Mouse (Mus musculus) adipocyte (in vitro differentiated cells): Measurements from ENCODE around the gene Rnf220.
"Not testable (repeated sequence)": the region's sequence is repeated elsewhere in the genome, so short reads cannot be mapped to it uniquely, and the experiment has no call there.

Experiments used
- DNase-seq: peaks from one replicate; pipeline ENCODE4 v3.0.0-alpha.2; 2016; ENCODE audit warnings: low spot score

Rnf220 gene

DNA sequence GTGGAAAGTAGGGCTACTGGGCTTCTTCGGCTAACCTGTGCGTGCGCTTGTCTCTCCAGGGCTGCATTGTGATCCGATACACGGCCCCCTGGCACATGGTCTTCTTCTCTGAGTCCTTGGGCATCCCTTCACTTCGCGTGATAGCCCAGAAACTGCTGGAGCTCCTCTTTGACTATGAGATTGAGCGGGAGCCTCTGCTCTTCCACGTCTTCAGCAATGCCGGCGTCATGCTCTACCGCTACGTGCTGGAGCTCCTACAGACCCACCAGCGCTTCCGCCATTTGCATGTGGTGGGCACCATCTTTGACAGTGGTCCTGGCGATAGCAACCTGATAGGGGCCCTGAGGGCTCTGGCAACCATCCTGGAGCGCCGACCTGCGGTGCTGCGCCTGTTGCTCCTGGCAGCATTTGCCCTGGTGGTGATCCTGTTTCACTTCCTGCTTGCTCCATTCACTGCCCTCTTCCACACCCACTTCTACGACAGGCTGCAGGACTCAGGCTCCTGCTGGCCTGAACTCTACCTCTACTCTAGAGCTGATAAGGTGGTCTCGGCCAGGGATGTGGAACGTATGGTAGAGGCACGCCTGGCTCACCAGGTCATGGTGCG, 228.9 kb downstream of the Rnf220 start:
- DNase-seq, result no peak

DNA sequence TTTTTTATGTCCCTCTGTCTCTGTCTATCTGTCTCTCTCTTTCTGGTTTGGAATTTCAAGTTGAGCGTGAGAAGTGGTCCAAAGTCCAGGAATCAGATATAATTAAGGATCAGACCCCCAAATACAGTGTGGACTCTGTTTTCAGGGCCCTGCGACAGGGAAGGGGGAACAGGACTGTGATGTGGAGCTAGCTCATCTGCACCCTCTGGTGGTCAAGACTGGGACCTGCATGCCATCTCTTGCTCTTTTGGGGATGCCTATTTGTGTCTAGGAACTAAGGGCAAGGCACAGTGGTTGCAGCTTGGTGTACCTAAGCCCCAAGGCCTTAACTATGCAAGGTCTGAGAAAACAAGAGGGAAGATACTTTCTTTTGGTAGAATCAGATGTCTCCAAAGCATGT, 229.6 kb downstream of the Rnf220 start:
- DNase-seq, result peak; percentile 70

DNA sequence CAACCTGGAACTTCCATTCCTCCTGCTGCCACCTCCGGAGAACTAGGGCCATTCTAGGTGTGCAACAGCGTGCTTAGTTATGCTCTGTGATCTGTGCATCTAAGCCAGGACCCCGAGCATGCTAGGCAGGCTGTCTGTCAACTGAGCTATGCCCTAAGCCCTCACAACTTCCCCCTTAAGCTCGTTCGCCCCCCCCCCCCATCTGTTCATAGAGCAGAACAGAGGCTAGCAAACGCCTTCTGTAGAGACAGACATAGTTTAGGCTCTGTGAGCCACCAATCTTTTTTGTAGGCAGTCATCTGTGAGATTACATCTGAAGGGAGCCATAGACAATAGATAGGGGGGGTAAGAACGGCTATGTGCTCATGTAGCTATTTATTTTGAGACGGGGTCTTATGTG, 233.9 kb downstream of the Rnf220 start:
- DNase-seq, result no peak

DNA sequence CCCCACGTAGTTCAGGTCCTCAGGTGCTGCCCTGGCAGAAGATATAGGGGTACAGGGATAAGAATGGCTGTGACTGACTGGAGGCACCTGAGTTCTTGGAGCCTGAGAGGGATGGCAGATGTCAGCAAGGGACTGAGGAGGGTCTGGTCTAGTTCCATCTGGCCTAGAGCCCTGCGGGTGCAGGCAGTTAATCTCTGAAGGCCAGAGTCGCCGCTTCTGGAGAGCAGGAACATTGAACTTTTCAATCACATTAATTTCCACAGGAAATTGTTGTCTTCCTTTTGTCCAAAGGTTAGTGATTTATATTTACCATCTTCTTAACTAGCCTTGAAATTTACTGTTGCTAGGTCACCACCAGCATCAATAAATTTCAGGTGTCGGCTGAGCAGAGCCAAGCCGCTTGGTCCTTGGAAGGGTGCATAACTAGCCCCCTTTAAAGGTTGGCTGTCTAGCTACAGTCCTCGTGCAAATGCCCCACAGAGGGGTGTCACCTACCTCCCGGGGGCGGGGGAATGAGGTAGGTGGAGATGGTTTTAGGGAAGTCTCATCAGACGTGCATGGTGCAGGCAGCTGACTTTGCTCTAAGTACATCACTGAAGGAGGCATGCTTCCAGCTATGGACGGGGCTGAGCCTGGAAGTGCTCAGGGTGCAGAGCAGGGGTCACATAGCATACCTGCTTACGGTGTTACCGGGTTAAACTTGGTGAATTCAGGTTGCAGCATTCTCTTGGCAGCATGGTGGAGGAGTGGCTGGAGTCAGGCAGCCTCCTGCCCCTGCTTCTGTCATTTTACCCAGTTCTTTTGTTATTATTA, 234.5 kb downstream of the Rnf220 start:
- no peak for DNase-seq

DNA sequence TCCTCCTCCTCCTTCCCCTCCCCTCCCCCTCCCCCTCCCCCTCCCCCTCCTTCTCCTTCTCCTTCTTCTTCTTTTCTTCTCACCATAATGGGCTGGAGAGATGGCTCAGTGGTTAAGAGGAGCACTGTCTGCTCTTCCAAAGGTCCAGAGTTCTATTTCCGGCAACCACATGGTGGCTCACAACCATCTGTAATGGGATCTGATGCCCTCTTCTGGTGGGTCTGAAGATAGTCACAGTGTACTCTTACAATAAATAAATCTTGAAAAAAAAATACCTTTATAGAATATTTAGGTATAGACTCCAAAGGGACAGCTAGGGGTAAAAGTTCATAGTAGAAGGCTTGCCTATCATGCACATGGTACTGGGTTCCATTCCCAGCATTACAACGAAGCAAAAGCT, 235.6 kb downstream of the Rnf220 start:
- DNase-seq, result no peak

DNA sequence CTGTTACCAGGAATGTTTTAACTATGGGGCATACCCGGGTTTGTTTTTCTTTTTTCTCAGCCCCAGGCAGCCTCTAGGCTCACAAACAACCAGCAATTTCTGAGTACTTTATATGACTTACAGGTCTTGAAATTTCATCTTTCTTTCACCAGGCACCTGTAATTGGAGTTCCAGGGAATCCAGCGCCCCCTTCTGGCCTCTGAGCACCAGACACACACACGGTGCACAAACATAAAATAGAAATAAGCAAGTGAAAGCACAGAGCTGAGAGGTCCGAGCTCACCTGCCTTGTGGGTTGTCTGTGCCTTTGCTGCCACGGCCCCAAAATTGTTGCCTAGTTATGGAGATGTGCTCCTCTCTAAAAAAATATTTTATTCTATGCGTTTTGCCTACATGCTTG, 236.9 kb downstream of the Rnf220 start:
- not testable (repeated sequence) for DNase-seq

DNA sequence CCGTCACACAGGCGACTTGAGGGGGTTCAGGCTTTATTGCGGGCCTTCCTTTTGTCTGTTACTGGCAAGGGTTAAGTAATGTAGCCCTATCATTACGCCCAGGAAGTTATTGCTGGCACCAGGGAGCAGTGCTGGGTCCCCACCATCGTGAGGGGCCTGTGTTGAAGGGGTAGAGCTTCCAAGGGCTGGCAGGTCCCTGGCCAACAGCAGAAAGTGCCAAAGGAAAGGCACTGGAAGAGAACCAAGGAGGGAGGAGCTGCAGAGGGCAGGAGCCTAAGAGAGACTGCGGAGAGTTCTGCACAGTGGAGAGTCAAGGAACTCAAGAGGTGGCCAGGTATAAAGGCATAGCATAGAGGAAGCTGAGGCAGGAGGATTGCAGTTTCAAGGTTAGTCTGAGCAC, 242.2 kb downstream of the Rnf220 start:
- peak; percentile 54 for DNase-seq

DNA sequence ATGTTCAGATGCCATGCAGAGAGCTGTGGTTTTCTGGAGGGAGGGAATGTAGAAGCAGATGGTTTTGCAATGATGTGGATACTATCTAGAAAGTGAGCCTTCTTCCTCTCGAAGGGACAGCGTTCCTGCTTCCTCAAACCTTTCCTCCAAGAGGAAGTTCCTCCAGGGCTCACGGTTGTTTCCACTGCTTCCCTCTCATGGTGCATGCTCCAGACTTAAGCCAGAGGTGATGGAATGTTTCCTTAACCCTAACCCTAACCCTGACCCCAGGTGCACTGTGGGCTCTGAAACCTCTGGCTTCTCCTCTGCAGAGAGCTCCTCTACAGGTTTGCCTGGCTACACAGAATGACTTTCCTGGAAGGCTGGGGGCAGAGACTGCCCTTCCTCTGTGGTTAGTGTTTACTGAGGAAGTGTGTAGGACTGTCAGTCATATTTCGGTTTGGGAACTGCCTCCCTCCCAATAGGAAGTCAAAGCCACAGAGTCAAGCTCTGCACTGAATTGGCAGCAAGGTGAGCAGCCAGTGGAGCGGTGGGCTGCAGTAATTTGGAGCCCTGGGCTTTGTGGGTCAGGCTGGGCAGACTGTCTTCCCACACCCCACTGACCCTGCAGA, 242.7 kb downstream of the Rnf220 start:
- DNase-seq, result no peak

DNA sequence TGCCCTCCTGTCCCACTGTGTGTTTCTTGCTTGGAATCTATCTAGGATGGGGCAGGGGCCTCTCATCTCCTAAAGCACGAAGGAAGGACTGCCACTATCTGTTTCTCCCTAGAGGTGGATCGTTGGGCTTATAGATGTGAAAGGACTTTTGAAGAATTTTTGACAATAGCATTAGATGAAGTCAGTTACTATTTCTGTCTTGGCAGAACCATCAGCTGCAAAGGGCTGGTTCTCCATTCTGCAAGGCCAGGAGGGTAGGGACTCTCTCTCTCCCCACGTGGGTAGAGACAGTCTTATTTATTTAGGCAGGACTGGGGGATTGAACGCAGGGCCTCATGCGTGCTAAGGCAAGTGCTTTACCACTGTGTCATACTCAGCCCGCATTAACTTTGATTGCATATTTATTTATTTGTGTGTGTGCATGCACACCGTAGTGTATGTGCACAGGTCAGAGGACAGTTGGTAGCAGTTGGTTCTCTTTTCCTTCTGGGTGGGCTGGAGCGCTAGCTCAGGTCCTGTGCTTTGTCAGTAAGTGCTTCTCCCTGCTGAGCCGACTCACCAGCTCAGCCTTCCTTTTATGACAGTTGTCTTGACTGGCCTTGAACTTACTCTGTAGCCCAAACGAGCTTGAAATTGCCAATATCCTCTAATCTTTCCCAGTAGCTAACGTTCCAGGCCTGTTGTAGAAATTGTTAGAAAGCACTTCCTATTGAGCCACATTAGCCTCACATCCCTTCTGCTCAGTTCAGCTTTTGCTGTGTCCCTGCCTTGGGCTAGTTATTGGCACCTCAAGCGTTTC, 243.4 kb downstream of the Rnf220 start:
- peak; percentile 30 for DNase-seq

DNA sequence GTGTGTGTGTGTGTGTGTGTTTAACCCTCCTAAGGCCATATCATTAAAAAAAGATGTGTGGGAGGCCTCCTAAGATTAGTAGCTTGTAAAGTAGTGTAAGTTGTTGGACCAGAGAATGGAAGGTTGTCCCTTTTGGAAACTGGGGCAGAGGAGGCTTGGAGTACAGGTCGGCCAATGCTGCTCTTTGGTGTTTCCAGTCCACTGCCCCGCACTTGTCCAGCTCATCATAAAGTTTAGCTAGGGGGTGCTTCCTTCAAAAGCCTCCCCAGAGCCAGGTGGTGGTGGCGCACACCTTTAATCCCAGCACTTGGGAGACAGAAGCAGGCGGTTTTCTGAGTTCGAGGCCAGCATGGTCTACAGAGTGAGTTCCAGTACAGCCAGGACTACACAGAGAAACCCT, 244.1 kb downstream of the Rnf220 start:
- no peak for DNase-seq

DNA sequence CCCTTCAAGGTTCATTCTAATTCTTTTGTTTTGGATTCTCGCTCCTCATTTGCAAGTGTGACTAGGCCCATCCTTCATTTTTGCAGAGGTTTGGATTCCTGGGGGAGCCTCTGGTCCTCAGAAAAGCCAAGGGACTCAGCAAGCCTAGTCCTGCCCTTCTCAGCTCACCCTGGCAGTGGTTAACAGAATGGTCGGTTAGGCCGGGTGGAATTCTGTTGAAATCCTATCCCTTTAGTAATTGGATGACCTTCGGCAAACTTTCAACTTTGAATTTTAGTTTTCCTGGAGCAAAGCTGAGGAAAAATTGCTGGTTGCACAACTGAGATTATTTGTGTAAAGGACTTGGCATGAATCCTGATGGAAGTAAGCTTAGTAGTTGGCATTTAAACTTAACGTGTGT, 244.5 kb downstream of the Rnf220 start:
- DNase-seq, result peak; percentile 94

DNA sequence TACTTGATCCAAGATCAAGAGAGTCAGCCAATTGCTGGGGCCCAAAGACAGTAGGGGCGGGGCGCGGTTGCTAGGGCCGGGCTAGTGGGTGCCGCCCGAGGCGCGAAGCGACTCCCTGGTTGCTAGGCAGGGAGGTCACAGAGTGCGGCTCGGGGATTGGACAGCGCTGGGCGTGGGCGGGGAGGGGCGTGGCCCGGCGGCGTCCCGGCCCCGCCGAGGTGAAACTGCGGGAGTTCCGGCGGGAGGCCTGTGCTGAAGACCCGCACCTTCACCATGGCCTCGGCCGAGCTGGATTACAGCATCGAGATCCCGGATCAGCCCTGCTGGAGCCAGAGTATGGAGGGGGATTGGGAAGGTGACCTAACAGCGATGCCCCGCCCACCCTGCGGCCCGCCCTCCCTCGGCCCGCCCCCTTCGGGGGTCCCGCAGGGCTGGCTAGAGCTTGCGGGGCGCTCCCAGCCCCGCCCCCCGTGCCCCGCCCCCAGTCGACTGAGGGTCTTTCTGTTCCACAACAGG, 245.0 kb downstream of the Rnf220 start, which contains the start of the genes Tmem53 and Armh1:
Tmem53 (plus strand) TSS at position 151 of the 516 bp plus-strand sequence.
Armh1 (minus strand) TSS at position 325 of the 516 bp plus-strand sequence.
- peak; percentile 91 for DNase-seq

DNA sequence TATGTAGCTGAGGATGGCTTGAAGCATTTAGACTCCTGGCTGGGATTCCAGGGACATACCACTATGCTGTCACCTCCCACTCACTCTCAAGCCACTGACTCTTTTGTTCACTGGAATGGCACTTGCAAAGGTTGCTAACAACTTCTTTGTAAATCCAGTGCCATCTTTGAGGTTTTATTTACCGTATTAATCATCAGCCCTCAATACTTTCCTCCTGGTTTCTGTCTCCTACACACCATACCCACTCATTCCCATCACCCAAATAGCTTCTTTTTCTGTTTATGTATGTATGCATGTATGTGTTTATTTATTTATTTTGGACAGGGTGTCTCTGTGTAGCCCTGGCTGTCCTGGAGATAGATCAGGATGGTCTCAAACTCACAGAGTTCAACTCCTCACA, 245.9 kb downstream of the Rnf220 start:
- DNase-seq, result no peak

DNA sequence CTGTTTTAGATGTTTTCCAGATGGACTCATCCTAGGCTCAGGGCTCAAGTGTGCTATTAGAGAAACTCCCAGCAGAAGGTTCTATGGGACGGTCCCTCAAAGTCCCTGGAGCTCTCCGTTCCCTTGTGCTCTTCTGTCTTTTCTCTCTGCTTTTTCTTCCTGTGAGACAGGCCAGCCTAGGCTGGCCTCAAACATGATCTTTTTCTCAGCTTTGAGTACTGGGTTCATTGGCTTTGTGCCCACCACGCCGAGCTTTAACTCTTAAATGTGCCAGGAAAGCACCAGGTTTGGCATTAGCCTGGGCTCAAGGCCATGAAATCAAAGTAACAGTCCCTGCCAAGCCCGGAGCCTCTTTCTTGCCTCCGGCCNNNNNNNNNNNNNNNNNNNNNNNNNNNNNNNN, 256.0 kb downstream of the Rnf220 start:
- peak; percentile 29 for DNase-seq

DNA sequence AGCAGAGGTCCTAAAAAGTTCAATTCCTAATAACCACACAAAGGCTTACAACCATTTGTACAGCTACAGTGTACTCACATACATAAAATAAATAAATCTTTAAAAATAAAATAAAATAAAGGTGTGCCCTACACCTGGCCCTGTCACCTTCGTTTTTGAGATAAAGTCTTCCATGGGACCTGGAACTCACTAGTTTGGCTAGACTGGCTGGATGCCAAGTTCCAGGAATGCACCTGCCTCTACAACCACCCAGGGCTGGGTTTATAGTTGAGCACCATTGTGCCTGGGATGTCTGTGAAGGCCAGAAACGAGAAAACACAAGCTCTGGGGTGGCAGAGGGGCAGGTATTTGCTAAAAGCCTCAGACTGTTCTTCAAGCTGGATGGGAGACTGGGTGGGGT, 257.7 kb downstream of the Rnf220 start:
- DNase-seq, result no peak

DNA sequence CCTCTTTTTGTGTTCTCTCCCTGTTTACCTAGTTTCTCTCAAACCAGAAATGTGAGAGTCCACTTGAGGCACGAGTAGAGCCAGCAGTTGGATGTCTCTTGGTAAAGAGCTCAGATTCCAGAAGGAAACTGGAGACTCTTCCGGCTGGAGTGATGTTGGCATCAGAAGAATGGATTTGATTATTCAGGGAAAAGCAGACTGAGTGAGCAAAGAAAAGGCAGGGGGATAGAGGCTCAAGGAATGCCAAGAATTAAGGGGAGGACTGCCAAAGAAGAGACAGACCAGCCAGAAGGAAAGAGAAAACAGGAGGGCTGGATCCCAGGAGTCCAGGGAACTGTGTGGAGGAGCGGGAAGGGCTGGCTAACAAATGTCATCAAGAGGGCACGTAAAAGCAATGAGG, 261.0 kb downstream of the Rnf220 start:
- no peak for DNase-seq

DNA sequence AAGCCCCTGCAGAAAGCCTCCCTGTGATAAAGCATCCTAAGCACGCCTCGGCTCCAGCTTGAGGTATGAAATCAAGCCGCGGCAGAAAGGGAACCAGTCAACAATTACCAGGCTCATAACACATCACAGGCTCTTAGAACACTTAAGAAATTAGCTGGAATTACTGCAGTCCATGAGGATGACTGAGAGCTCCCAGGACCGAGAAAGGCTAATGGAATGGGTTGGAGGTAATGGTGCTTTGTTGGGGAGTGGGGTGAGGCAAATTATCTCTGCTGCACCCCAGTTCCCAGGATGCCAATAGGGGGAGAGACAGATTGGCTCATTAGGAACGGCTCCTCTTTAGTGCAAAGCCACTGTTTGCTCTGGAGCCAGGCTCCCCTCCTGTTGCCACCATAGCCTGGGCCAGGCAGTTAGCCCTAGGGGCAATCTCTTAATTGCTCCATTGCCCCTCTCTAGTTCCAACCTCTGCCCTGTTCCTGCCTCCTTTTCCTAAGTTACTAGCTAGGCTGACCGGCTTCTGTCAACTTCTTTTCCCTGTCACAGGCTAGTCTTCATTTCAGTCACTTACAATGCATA, 262.6 kb downstream of the Rnf220 start:
- no peak for DNase-seq

DNA sequence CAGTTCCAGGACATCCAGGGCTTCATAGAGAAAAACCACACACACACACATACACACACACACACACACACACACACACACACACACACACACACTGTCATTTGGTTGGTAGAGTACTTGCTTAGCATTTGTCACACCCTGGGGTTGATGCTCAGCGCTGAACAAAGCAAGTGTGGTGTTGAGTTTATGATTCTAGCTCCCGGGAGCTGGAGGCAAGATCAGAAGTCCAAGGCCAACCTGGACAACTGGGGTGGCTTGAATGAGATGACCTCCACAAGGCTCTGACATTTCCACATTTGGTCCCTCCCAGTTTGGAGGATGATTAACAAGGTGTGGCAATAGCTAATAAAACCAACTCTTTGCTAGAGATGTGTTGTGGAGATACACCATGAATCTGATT, 265.6 kb downstream of the Rnf220 start:
- DNase-seq, result no peak

DNA sequence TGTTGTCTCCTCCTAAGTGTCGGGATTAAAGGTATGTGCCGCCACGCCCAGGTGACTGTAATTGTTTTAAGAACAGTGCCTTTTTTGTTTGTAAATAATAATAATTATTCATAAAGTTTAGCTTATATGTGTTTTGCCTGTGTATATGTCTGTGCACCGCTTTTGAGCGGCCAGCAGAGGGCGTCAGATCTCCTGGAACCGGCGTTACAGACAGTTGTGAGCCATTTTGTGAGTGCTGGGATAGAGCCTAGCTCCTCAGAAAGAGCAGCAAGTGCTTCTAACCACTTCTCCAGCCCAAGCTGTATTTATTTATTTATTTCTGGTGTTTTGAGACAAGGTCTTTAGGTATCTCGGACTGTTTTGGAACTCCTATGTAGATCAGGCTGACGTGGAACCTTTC, 266.5 kb downstream of the Rnf220 start:
- no peak for DNase-seq

DNA sequence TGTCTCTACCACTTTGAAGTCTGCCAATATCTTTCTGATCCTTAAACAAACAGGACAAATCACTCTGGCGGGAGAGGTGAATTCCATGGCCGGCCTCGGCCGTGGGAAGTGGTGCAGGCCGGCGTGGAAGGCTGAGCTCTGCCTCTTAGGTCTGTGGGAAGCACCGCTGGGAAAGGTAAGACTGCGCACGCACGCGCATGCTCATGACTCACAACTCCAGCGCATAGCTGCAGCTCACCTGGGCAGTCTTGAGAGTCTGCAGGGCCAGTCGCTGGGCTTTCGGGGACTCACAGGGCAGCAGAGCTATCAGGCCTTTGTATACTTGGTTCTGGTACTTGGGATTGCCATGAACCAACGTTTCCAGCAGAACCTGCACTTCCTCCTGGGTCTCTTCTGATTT, 267.3 kb downstream of the Rnf220 start:
- no peak for DNase-seq

DNA sequence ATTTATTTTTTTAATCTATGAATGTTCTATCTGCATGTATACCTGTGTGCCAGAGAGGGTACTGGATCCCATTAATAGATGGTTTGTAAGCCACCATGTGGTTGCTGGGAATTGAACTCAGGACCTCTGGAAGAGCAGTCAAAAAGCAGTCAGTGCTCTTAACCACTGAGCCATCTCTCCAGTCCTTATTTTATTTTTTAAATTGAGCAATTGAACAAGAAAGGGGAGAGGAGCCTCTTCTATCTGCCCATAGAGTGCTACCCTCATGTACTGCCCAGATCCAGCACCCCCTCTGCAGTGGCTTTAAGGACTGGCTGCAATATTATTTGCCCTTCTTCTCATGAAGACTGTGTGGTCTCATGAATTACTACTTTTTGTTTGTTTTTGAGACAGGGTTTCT, 271.6 kb downstream of the Rnf220 start:
- no peak for DNase-seq

DNA sequence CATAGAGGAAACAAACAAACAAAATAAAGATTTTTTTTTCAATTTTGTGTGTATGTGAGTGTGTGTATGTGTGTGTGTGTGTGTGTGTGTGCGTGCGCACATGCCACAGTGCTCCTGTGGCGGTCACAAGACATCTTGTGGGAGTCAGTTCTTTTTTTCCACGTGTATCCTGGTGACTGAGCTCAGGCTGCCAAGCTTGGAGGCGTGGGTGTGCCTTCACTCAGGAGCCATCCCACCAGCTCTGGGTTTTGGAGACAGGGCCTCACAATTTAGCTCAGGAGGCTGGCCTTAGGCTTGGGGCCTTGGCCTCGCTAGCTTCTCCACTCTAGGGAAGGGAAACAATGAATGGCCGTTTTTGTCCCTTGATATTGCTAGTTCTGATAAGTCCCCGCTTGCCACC, 272.7 kb downstream of the Rnf220 start:
- DNase-seq, result no peak
